Mouse (Mus musculus) intestine, postnatal 0 days (tissue): ENCODE results near the gene Ctnna2. TPM values are rescaled to one million over a fixed set of nuclear protein-coding genes. Genes with fewer than 3 reads are reported as not detected.

Source experiments
- ATAC-seq: fragments of 200-750 bp; cut with Nextera tagmentation; 2 replicates; pipeline ENCODE4 v1.8.0; 2017; ENCODE audit warnings: mild to moderate bottlenecking, moderate TSS enrichment, moderate library complexity
- H3K27ac ChIP-seq: fragments of 300-500 bp; sonication (generic); 2 replicates; pipeline ENCODE4 v1.5.1; 2014; ENCODE audit warnings: mild to moderate bottlenecking, low read depth, low read length, moderate library complexity
- H3K27me3 ChIP-seq: fragments of 300-500 bp; sonication (generic); replicated peaks from 2 replicates; pipeline ENCODE4 v1.6.1; 2014; ENCODE audit warnings: low read length, mixed read lengths; ENCODE audit not compliant: control insufficient read depth, insufficient read depth
- H3K36me3 ChIP-seq: fragments of 300-500 bp; sonication (generic); 2 replicates; pipeline ENCODE4 v1.6.1; 2014; ENCODE audit warnings: mild to moderate bottlenecking, moderate library complexity; ENCODE audit not compliant: control insufficient read depth, insufficient read depth
- H3K4me1 ChIP-seq: fragments of 300-500 bp; sonication (generic); replicated peaks from 2 replicates; pipeline ENCODE4 v1.6.1; 2014; ENCODE audit warnings: antibody characterized with exemption, low read length, mixed read lengths; ENCODE audit not compliant: control insufficient read depth, insufficient read depth
- H3K4me2 ChIP-seq: fragments of 300-500 bp; sonication (generic); replicated peaks from 2 replicates; pipeline ENCODE4 v1.6.1; 2014; ENCODE audit warnings: low read depth, mild to moderate bottlenecking, moderate library complexity
- H3K4me3 ChIP-seq: fragments of 300-500 bp; sonication (generic); 2 replicates; pipeline ENCODE4 v1.5.1; 2014; ENCODE audit warnings: low read depth, low read length
- H3K9ac ChIP-seq: fragments of 300-500 bp; sonication (generic); 2 replicates; pipeline ENCODE4 v1.6.1; 2014; ENCODE audit warnings: mild to moderate bottlenecking, low read depth, low read length
- H3K9me3 ChIP-seq: fragments of 300-500 bp; sonication (generic); 2 replicates; pipeline ENCODE4 v1.6.1; 2016; ENCODE audit warnings: mixed run types; ENCODE audit not compliant: control insufficient read depth
- CTCF ChIP-seq: sonication (generic); IDR thresholded peaks from 2 replicates; pipeline ENCODE4 v1.5.1; 2016; ENCODE audit warnings: low read depth, mild to moderate bottlenecking, control low read depth, antibody characterized with exemption, moderate library complexity
- WGBS: fragments of 180-500 bp; shearing (Covaris S2); extraction: QIAGEN DNeasy Blood & Tissue Kit; methylation state at CpG from one replicate; pipeline ENCODE4 v1.1.7; 2014; 5-methylcytosine and 5-hydroxymethylcytosine counted together
- polyA plus RNA-seq: library from polyadenylated mRNA; unstranded; fragments of >200 nt; fragmentation: Nextera tagmentation; extraction: Ambion mirVana; gene quantifications from 2 replicates; pipeline ENCODE4 v1.2.1, GENCODE M21; 2015

Ctnna2 gene
- polyA plus RNA-seq, 1 experiment from 2014 or later = 2.3 TPM

GRCm38 (mm10) chr6:77265163-77265562, 714.3 kb downstream of the Ctnna2 start:
- WGBS = 57% methylated on average over 3 of the region's 3 CpGs
- no peaks in the 10 kb centered on the region for H3K27me3 ChIP-seq
- no peak overlapping the region for H3K27ac ChIP-seq
- H3K4me3 ChIP-seq = no peak overlapping the region
- no peaks in the 10 kb centered on the region for H3K36me3 ChIP-seq
- ATAC-seq = no peak
- H3K4me1 ChIP-seq = no peaks in the 10 kb centered on the region
- H3K4me2 ChIP-seq = no peak overlapping the region
- TF ChIP-seq CTCF = no peak
- H3K9me3 ChIP-seq = no peaks in the 10 kb centered on the region
- H3K9ac ChIP-seq = no peak overlapping the region

DNA sequence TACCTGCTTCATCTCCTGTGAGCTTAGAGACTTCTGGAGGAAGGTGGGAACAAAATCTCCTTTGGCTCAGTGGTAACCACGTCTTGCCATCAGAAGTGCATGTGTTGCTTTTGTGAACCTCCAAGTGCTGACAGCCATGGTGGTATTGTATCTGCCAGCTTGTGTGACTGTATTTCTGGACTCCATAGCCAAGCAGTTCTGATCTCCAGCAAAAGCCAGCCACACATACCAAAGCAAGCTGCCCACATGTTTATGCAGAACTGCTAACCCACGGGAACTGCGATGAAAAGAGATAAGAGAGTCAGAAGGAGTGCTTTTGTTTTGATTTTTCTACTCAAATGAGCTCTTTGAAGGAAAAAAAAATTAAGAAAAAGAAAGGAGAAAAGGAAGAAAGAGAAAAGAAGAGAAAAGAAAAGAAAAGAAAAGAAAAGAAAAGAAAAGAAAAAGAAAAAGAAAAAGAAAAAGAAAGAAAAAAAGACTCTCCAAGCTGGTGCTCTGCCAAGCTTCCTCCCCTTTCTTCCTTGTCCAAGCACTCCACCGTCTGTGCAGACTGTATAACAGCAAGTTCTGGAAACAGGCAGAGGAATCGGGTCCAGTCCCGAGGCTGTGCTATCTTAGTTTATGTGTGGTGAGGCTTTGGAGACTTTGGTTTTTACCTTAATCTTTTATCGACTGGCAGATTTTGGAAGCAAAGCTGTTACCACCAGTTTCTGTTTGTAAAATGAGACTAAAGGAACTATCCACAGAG, 722.0 kb downstream of the Ctnna2 start:
- Histone ChIP-seq H3K4me1 (no peaks in the 10 kb centered on the region), H3K9me3 (no peaks in the 10 kb centered on the region), H3K27me3 (no peaks in the 10 kb centered on the region), H3K27ac (no peak overlapping the region), H3K4me3 (no peak overlapping the region), H3K4me2 (no peak overlapping the region), H3K9ac (no peak overlapping the region), H3K36me3 (no peaks in the 10 kb centered on the region)
- 32% methylated on average over 7 of the region's 7 CpGs for WGBS
- no peak for ATAC-seq
- peak; percentile 61 for TF ChIP-seq CTCF

DNA sequence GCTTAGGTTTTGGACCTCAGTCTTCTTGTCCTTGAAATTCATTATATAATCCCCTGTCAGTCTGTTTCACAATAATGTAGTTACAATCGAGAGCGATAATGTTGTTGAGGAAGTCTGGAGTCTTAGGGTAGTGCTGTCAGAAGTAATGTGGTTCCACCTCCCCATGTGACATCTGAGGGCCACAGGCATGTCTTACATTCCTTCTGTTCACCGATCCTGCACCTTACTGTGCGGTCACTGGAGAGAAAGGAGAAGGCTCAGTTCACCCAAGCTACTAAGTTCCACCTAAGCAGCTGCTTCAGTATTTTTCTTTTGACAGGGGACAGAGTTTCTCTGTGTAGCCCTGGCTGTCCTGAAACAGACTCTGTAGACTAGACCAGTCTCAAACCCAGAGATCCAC, 723.2 kb downstream of the Ctnna2 start:
- no peaks in the 10 kb centered on the region for H3K9me3 ChIP-seq
- no peak for ATAC-seq
- TF ChIP-seq CTCF = no peak
- no peak overlapping the region for H3K27ac ChIP-seq
- H3K4me1 ChIP-seq = no peaks in the 10 kb centered on the region
- H3K36me3 ChIP-seq = no peaks in the 10 kb centered on the region
- no peak overlapping the region for H3K4me3 ChIP-seq
- WGBS = 85% methylated on average over 4 of the region's 4 CpGs
- no peak overlapping the region for H3K4me2 ChIP-seq
- no peaks in the 10 kb centered on the region for H3K27me3 ChIP-seq
- no peak overlapping the region for H3K9ac ChIP-seq

- H3K36me3 ChIP-seq = no peaks in the 10 kb centered on the region
- H3K27me3 ChIP-seq = no peaks in the 10 kb centered on the region
- 78% methylated on average over 5 of the region's 5 CpGs for WGBS
- H3K27ac ChIP-seq = no peak overlapping the region
- H3K4me3 ChIP-seq = no peak overlapping the region
- no peak overlapping the region for H3K4me2 ChIP-seq
- no peak for ATAC-seq
- TF ChIP-seq CTCF = no peak
- H3K9ac ChIP-seq = no peak overlapping the region
- H3K4me1 ChIP-seq = no peaks in the 10 kb centered on the region
- H3K9me3 ChIP-seq = no peaks in the 10 kb centered on the region
Observed at GRCm38 (mm10) chr6:77253480-77253879, 726.0 kb downstream of the Ctnna2 start.

GRCm38 (mm10) chr6:77243541-77244231, 735.8 kb downstream of the Ctnna2 start:
- Histone ChIP-seq H3K9ac (no peak overlapping the region), H3K9me3 (no peaks in the 10 kb centered on the region), H3K4me1 (no peaks in the 10 kb centered on the region), H3K27ac (no peak overlapping the region), H3K27me3 (peaks cover 28% of the 10 kb centered on the region), H3K4me2 (peak overlapping the region; percentile 65), H3K36me3 (no peaks in the 10 kb centered on the region), H3K4me3 (peak overlapping the region; percentile 40)
- WGBS = under 1% methylated on average over 43 of the region's 43 CpGs
- TF ChIP-seq CTCF = 0 out of 2 replicates have a peak, but pooled peaks have one; percentile 0
- ATAC-seq = no peak

- ATAC-seq = no peak
- Histone ChIP-seq H3K4me3 (peak within 1 kb of the TSS; percentile 40), H3K27me3 (peaks cover 28% of the 10 kb centered on the region)
Observed at GRCm38 (mm10) chr6:77242601-77243406, 736.7 kb downstream of the Ctnna2 start, which contains the start of gene Lrrtm1. Gene Lrrtm1 (plus strand): TSS chr6:77242689.

More at GRCm38 (mm10) chr6:77242601-77243406, 736.7 kb downstream of the Ctnna2 start, which contains the start of gene Lrrtm1:
- Histone ChIP-seq H3K9ac (no peak within 1 kb of the TSS), H3K4me1 (no peaks in the 10 kb centered on the region), H3K9me3 (no peaks in the 10 kb centered on the region), H3K36me3 (no peaks in the 10 kb centered on the region), H3K27ac (no peak within 1 kb of the TSS), H3K4me2 (peak within 1 kb of the TSS; percentile 65)
- under 1% methylated on average over 53 of the region's 53 CpGs for WGBS
- peak; percentile 22; the same call in 1 of the 2 replicates for TF ChIP-seq CTCF
